Mouse (Mus musculus) layer of hippocampus, adult 8-10 months (tissue): ENCODE results near the gene Dcun1d3. TPM values are rescaled to one million over a fixed set of nuclear protein-coding genes. Genes with fewer than 3 reads are reported as not detected.

ENCODE experiments used
- DNase-seq, 2 experiments: peaks; one replicate each; pipeline ENCODE4 v3.0.0; 2022; ENCODE audit warnings: low spot score in 2 of 2
- total RNA-seq, 4 experiments: library from RNA; stranded (reverse); gene quantifications; 2 replicates each; pipeline ENCODE4 v1.2.4; 2022

The Dcun1d3 gene
- total RNA-seq, 4 experiments from 2014 or later, result 19.6 to 42.2 (median 25.1) TPM

DNA sequence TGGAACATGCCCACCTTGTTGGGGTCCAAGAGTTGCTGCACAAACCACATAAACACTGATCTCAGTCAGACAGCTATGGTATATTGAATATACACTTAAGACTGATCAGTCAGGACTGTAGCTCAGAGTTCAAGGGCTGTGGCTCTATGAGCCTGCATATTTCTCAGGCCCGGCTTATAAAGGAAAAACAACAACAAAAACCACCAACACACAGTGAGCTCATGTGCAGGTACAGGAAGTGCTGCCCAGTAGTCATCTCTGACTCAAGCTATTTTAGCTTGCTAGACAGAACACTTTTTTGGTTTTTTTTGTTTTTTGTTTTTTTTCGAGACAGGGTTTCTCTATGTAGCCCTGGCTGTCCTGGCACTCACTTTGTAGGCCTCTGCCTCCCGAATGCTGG lies 87.4 kb downstream of the Dcun1d3 start:
- DNase-seq, result no peak

DNA sequence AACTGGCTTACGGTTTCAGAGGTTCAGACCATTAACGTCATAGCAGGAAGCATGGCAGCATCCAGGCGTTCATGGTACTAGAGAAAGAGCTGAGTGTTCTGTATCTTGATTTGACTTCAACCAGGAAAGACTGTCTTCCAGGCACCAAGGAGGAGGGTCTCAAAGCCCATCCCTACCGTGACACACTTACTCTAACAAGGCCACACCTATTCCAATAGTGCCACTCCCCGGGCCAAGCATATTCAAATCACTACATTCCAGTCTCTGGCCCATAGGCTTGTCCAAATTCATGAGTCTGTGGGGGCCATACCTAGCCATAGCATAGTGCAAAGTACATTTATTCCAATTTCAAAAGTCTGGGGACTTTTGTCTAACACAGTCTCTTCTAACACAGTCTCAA lies 88.7 kb downstream of the Dcun1d3 start:
- no peak for DNase-seq

Other genes starting within 250 kb of the Dcun1d3 start
- gene Acsm4, start 206.3 kb downstream of the Dcun1d3 start, total RNA-seq, result not detected
- 10 to 100 TPM; 45.8 to 52.3 (median 50.7) TPM for gene Thumpd1, start 175.5 kb downstream of the Dcun1d3 start, total RNA-seq
- gene Acsm3, start 135.4 kb downstream of the Dcun1d3 start, total RNA-seq, result not detected
- 1 to 10 TPM in 3 of 4 experiments, under 1 TPM in 1; 0.60 to 2.1 (median 1.7) TPM for gene Rexo5, start 102.3 kb downstream of the Dcun1d3 start, total RNA-seq
- 10 to 100 TPM in 1 of 4 experiments, 1 to 10 TPM in 3; 6.8 to 10.8 (median 8.9) TPM for gene Eri2, start 102.2 kb downstream of the Dcun1d3 start, total RNA-seq
- 10 to 100 TPM; 10.6 to 13.4 (median 10.9) TPM for gene Lyrm1, start 437 bp downstream of the Dcun1d3 start, total RNA-seq
- gene Dnah3, start 199.0 kb upstream of the Dcun1d3 start, total RNA-seq, result under 1 TPM; 0.25 to 0.58 (median 0.38) TPM
- 10 to 100 TPM; 10.3 to 17.6 (median 13.0) TPM for gene Tmem159, start 206.1 kb upstream of the Dcun1d3 start, total RNA-seq
- gene Zp2, start 249.0 kb upstream of the Dcun1d3 start, total RNA-seq, result under 1 TPM in 2 of 4 experiments, not detected in 2; 0.39 to 0.49 TPM